Mouse (Mus musculus): Measurements from ENCODE around the gene Tnfaip2. TPM values are rescaled to one million over a fixed set of nuclear protein-coding genes. Genes with fewer than 3 reads are reported as not detected.
A peak's percentile ranks its signal among the peaks of the same experiment; 100 is the strongest.

Tnfaip2 gene
- polyA plus RNA-seq, 1 experiment from 2014 or later = 6.3 TPM

DNA sequence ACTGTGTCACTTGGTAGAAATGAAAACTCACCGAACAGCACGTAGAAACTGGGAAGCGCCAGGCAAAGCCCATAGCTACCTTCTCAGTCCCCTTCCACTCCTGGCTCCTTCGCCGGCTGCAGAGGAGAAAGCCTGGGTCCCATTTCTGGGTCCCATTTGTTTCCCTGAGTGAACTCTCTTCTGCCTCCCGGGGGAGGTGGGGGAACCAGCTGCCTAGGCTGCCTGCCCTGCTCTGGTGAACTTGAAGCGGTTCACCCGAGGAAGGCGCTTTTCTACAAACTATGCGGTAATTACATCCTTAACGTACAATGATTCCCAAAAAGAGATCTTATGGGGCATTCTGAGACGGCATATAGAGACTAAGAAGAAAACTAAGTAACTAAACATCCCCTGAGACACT is 44.2 kb downstream of the Tnfaip2 start:
- H3K9me3 ChIP-seq = no peaks in the 10 kb centered on the region
- WGBS = 3% methylated on average over 12 of the region's 12 CpGs
- ATAC-seq (ENCODE audit: insufficient number of reproducible peaks, insufficient read depth, low FRiP score, low TSS enrichment) = no peak
- peak overlapping the region; percentile 75 for H3K4me2 ChIP-seq (replicated peaks)
- no peaks in the 10 kb centered on the region for H3K36me3 ChIP-seq
- peak overlapping the region; percentile 54 for H3K4me3 ChIP-seq
- H3K9ac ChIP-seq = 0 out of 2 replicates have a peak overlapping the region, but pooled peaks have one; percentile 63
- peak overlapping the region; percentile 51; the same call in 1 of the 2 replicates for H3K27ac ChIP-seq
- H3K27me3 ChIP-seq = peaks cover 20% of the 10 kb centered on the region; the same call in 1 of the 2 replicates
- H3K4me1 ChIP-seq = peaks cover 26% of the 10 kb centered on the region

- 67% methylated on average over 11 of the region's 11 CpGs for WGBS
- Histone ChIP-seq H3K9me3 (no peaks in the 10 kb centered on the region), H3K27ac (no peak overlapping the region), H3K9ac (no peak overlapping the region), H3K4me1 (peaks cover 21% of the 10 kb centered on the region), H3K36me3 (no peaks in the 10 kb centered on the region), H3K4me2 (replicated peaks) (no peak overlapping the region), H3K4me3 (no peak overlapping the region), H3K27me3 (peaks cover 17% of the 10 kb centered on the region; the same call in 1 of the 2 replicates)
- no peak for ATAC-seq (ENCODE audit: insufficient number of reproducible peaks, insufficient read depth, low FRiP score, low TSS enrichment)
These were observed 47.1 kb downstream of the Tnfaip2 start for GRCm38 (mm10) chr12:111489261-111489865.

DNA sequence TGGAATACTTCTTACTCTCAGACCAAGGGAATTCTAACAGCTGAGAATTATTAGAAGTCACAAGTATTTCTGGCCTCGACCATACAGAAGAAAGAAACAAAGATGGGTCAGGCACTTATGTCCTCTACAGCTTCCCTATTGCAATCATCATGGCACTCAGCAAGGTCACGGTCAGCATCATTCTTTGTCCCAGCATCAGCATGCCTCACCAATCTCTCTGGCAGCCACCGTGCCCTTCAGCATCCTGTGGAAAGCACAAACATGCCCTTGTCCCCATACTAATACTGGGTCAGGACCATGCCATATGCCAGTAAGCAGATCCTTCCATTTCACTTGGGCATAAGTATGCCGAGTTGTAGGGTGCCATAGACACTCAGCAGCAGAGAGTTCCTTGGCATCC is 52.7 kb downstream of the Tnfaip2 start:
- Histone ChIP-seq H3K27me3 (no peaks in the 10 kb centered on the region), H3K4me1 (no peaks in the 10 kb centered on the region), H3K9ac (no peak overlapping the region), H3K27ac (no peak overlapping the region), H3K4me3 (no peak overlapping the region), H3K4me2 (replicated peaks) (no peak overlapping the region), H3K36me3 (no peaks in the 10 kb centered on the region), H3K9me3 (no peaks in the 10 kb centered on the region)
- WGBS = 71% methylated on average over 4 of the region's 4 CpGs
- no peak for ATAC-seq (ENCODE audit: insufficient number of reproducible peaks, insufficient read depth, low FRiP score, low TSS enrichment)

DNA sequence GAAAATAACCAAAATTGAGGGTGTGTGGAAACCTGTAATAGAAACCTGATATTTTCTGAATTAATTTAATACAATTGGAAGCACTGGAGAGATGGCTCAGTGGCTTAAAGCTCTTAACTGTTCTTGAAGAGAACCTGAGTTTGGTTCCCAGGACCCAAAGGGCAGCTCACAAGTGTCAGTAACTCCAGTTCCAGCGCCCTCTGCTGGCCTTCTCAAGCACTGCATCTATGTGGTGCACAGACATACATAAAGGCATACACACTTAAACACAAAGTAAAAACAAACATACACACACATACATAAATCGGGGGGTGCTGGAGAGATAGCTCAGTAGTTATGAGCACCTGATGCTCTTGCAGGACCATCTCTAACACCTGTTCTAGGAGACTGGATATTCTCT is 54.8 kb downstream of the Tnfaip2 start:
- Histone ChIP-seq H3K27me3 (no peaks in the 10 kb centered on the region), H3K4me3 (no peak overlapping the region), H3K9me3 (no peaks in the 10 kb centered on the region), H3K36me3 (no peaks in the 10 kb centered on the region), H3K4me2 (replicated peaks) (no peak overlapping the region), H3K4me1 (no peaks in the 10 kb centered on the region), H3K27ac (no peak overlapping the region), H3K9ac (no peak overlapping the region)
- ATAC-seq (ENCODE audit: insufficient number of reproducible peaks, insufficient read depth, low FRiP score, low TSS enrichment) = no peak
- WGBS = 56% methylated on average over 2 of the region's 2 CpGs

GRCm38 (mm10) chr12:111499617-111500016 is 57.3 kb downstream of the Tnfaip2 start:
- H3K4me2 ChIP-seq (replicated peaks) = no peak overlapping the region
- ATAC-seq (ENCODE audit: insufficient number of reproducible peaks, insufficient read depth, low FRiP score, low TSS enrichment) = no peak
- H3K4me1 ChIP-seq = 0 out of 2 replicates have a peak, but pooled peaks cover 3% of the 10 kb centered on the region
- WGBS = 57% methylated on average over 5 of the region's 5 CpGs
- no peaks in the 10 kb centered on the region for H3K9me3 ChIP-seq
- no peaks in the 10 kb centered on the region for H3K27me3 ChIP-seq
- H3K27ac ChIP-seq = no peak overlapping the region
- H3K9ac ChIP-seq = no peak overlapping the region
- H3K36me3 ChIP-seq = no peaks in the 10 kb centered on the region
- H3K4me3 ChIP-seq = no peak overlapping the region

- Histone ChIP-seq H3K27ac (no peak overlapping the region), H3K4me2 (replicated peaks) (no peak overlapping the region), H3K27me3 (no peaks in the 10 kb centered on the region), H3K4me3 (no peak overlapping the region), H3K9me3 (no peaks in the 10 kb centered on the region), H3K9ac (no peak overlapping the region), H3K4me1 (0 out of 2 replicates have a peak, but pooled peaks cover 5% of the 10 kb centered on the region), H3K36me3 (no peaks in the 10 kb centered on the region)
- no peak for ATAC-seq (ENCODE audit: insufficient number of reproducible peaks, insufficient read depth, low FRiP score, low TSS enrichment)
- 34% methylated on average over 5 of the region's 5 CpGs for WGBS
These were observed 58.5 kb downstream of the Tnfaip2 start for GRCm38 (mm10) chr12:111500725-111501124.

DNA sequence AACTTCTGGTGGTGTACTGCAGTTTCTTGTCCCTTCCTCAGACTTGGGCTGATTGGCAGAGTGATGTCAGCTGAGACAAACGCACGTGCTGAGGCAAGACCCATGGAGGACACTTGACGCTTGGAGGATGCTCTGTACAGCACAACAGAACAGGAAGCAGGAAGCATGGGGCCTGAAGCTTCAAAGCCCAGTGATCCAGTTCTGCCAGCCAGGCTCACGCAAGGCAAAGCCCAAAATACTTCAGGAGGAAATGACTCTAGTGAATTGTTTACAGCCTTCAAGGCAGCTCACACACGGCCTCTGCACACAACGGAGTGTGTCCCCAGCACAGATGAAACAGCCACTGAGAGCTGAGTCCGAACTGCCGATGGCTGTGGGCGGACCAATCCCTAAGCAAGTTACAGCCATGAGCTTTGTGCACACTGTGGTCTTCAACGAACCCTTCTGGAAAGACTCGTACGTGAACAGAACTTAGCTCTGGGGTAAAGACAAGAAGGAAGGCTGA is 60.8 kb downstream of the Tnfaip2 start:
- Histone ChIP-seq H3K9ac (no peak overlapping the region), H3K27me3 (no peaks in the 10 kb centered on the region), H3K27ac (no peak overlapping the region), H3K4me3 (no peak overlapping the region), H3K36me3 (no peaks in the 10 kb centered on the region), H3K4me1 (0 out of 2 replicates have a peak, but pooled peaks cover 5% of the 10 kb centered on the region), H3K4me2 (replicated peaks) (no peak overlapping the region), H3K9me3 (no peaks in the 10 kb centered on the region)
- WGBS = 82% methylated on average over 12 of the region's 12 CpGs
- no peak for ATAC-seq (ENCODE audit: insufficient number of reproducible peaks, insufficient read depth, low FRiP score, low TSS enrichment)

DNA sequence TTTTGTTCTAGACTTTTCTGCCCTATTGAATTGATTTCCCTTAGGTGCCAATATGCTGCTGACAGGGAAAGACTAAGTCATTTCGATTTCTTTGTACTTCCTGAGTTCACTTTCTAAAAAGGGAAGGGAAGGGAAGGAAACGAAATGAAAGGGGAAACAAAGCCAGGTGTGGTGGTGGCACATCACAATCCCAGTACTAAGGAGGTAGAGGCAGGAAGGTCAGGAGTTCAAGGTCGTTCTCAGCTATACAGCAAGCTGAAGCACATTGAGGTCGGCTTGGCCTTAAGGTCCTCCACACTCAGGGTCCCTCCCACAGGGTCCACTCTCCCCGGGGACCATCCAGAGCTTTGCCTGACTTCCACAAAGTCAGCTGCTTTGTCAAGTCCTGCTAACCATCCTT is 61.3 kb downstream of the Tnfaip2 start:
- H3K9ac ChIP-seq = no peak overlapping the region
- ATAC-seq (ENCODE audit: insufficient number of reproducible peaks, insufficient read depth, low FRiP score, low TSS enrichment) = no peak
- 75% methylated on average over 5 of the region's 5 CpGs for WGBS
- H3K27ac ChIP-seq = no peak overlapping the region
- no peaks in the 10 kb centered on the region for H3K27me3 ChIP-seq
- H3K4me1 ChIP-seq = 0 out of 2 replicates have a peak, but pooled peaks cover 5% of the 10 kb centered on the region
- no peak overlapping the region for H3K4me3 ChIP-seq
- no peak overlapping the region for H3K4me2 ChIP-seq (replicated peaks)
- no peaks in the 10 kb centered on the region for H3K9me3 ChIP-seq
- H3K36me3 ChIP-seq = no peaks in the 10 kb centered on the region

Other genes starting within 250 kb of the Tnfaip2 start
- 0.38 and 0.52 TPM in 2 replicates for gene Amn, start 171.4 kb upstream of the Tnfaip2 start, polyA plus RNA-seq (2016; fragmentation: Nextera tagmentation; extraction: Ambion mirVana)
- gene Cdc42bpb, start 64.8 kb upstream of the Tnfaip2 start, polyA plus RNA-seq (2016; fragmentation: Nextera tagmentation; extraction: Ambion mirVana) = 35.0 and 41.8 TPM in 2 replicates
- gene Lbhd2, start 35.7 kb upstream of the Tnfaip2 start, polyA plus RNA-seq (2016; fragmentation: Nextera tagmentation; extraction: Ambion mirVana) = 0.60 and 1.2 TPM in 2 replicates
- 8.0 and 8.9 TPM in 2 replicates for gene Exoc3l4, start 25.5 kb upstream of the Tnfaip2 start, polyA plus RNA-seq (2016; fragmentation: Nextera tagmentation; extraction: Ambion mirVana)
- gene Gm266, start 43.4 kb downstream of the Tnfaip2 start, polyA plus RNA-seq (2016; fragmentation: Nextera tagmentation; extraction: Ambion mirVana) = 24.4 and 28.1 TPM in 2 replicates
- 602 and 657 TPM in 2 replicates for gene Eif5, start 95.5 kb downstream of the Tnfaip2 start, polyA plus RNA-seq (2016; fragmentation: Nextera tagmentation; extraction: Ambion mirVana)
- 69.8 and 70.0 TPM in 2 replicates for gene Mark3, start 132.1 kb downstream of the Tnfaip2 start, polyA plus RNA-seq (2016; fragmentation: Nextera tagmentation; extraction: Ambion mirVana)
- 339 and 355 TPM in 2 replicates for gene Ckb, start 229.9 kb downstream of the Tnfaip2 start, polyA plus RNA-seq (2016; fragmentation: Nextera tagmentation; extraction: Ambion mirVana)
- gene Trmt61a, start 235.6 kb downstream of the Tnfaip2 start, polyA plus RNA-seq (2016; fragmentation: Nextera tagmentation; extraction: Ambion mirVana) = 13.3 and 15.1 TPM in 2 replicates

All from embryonic facial prominence, embryonic 12.5 days (tissue).